Mouse (Mus musculus): ENCODE measurements at regions not wholly inside any gene's neighbourhood (a gene's known extent, or its start where the extent isn't known, plus 50 kb on each side); places are given as distances from the start of the nearest gene placed in this dataset.

- no peak for DNase-seq (ENCODE audit: low spot score)
Observed at GRCm38 (mm10) chr1:189990046-189990622, 68.0 kb upstream of the Smyd2 start.

- no peak for DNase-seq (ENCODE audit: low spot score)
Observed at GRCm38 (mm10) chr1:189989376-189989775, 67.2 kb upstream of the Smyd2 start.

GRCm38 (mm10) chr1:189988864-189989263, 66.7 kb upstream of the Smyd2 start:
- DNase-seq (ENCODE audit: low spot score) = no peak

GRCm38 (mm10) chr1:189985516-189986205, 63.5 kb upstream of the Smyd2 start:
- no peak for DNase-seq (ENCODE audit: low spot score)

- DNase-seq (ENCODE audit: low spot score) = no peak
Observed at GRCm38 (mm10) chr1:189978244-189978643, 56.1 kb upstream of the Smyd2 start.

GRCm38 (mm10) chr1:189975660-189976059, 53.5 kb upstream of the Smyd2 start:
- no peak for DNase-seq (ENCODE audit: low spot score)

- DNase-seq (ENCODE audit: low spot score) = peak; percentile 64
Observed at GRCm38 (mm10) chr1:189972790-189973406, 50.7 kb upstream of the Smyd2 start.
